Mouse (Mus musculus): Measurements from ENCODE around the gene Vmn1r59. TPM values are rescaled to one million over a fixed set of nuclear protein-coding genes. Genes with fewer than 3 reads are reported as not detected.
"Not testable (repeated sequence)": the region's sequence is repeated elsewhere in the genome, so short reads cannot be mapped to it uniquely, and the experiment has no call there.

Vmn1r59 gene
- total RNA-seq (2022): not detected

DNA sequence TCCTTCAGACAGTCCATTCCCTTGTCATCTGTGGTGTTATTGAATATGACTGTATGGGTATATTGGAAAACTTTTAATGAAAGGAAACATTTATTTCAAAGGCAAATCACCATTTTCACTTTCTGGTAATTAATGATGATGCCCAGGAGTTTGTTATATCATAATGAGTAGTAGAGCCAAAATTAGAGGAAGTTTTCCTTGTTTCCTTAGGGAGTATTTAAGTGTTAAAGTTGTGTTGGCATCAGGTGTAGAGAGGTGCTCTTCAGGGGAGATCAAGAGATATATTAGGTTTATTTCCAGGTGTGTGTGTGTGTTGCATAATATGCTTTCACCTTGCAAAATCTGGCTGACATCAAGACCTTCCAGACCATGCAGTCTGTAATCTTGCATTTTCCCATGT lies at the start of gene Vmn1r59:
Gene Vmn1r59, minus strand, starts transcription at position 101 of the 400 bp plus-strand sequence.
- DNase-seq (ENCODE audit: low spot score in 2 of 2): no peak

GRCm38 (mm10) chr7:5493856-5494255 lies 37.3 kb upstream of the Vmn1r59 start, which contains the start of gene Vmn2r28:
Gene Vmn2r28, minus strand, starts transcription at chr7:5493956.
- not testable (repeated sequence) for DNase-seq (ENCODE audit: low spot score in 2 of 2)

DNA sequence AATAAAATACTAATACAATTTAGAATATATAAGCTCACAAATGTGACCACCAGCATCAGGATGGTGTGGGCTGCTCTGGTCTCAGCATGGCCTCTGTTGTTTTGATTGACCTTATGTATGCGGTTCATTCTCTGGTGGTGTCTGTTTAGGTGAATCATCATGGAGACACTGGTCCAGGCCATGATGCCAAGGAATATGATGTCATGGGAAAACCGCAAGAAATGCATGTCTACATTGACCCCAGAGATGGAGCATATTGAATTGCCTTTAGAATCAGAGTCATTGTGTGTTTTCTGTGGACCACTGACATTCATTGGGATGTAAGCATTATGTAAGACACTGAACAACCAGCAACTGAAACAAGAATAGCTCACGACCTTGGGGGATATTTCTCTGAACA lies 2.6 kb downstream of the Vmn1r59 start:
- DNase-seq (ENCODE audit: low spot score in 2 of 2): not testable (repeated sequence)

DNA sequence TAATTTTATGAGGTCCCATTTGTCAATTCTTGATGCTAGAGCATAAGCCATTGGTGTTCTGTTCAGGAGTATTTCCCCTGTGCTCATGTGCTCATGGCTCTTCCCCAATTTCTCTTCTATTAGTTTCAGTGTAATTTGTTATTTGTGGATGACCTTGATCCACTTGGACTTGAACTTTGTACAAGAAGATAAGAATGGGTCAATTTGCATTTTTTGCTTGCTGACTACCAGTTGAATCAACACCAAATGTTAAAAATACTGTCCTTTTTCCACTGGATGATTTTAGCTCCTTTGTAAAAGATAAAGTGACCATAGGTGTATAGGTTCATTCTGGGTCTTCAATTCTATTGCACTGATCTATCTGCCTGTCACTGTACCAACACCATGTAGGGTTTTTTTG lies 7.9 kb downstream of the Vmn1r59 start:
- DNase-seq (ENCODE audit: low spot score in 2 of 2): no peak

- not testable (repeated sequence) for DNase-seq (ENCODE audit: low spot score in 2 of 2)
These were observed 43.3 kb downstream of the Vmn1r59 start, which contains the start of gene Vmn1r58 for GRCm38 (mm10) chr7:5413296-5413695. Gene Vmn1r58, minus strand, starts transcription at chr7:5413396.

DNA sequence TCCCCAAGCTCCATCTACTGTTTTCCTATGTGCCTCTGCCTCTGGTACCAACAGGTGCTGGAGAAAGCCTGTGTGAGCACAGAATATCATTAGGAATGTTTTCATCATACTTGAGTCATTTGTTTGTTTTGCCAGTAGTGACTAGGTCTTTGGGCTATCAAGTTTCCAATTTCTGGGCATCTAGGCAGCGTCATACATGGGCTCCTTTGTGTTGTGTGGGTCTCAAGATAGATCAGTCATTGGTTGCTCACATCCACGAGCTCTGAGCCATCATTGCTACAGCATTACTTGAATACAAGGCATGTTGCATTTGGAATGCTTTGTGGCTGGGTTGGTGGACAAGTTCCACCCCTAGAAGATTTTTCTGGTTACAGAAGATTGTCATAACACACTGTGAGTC lies 50.4 kb downstream of the Vmn1r59 start:
- no peak for DNase-seq (ENCODE audit: low spot score in 2 of 2)

Other genes with a start within 250 kb of the Vmn1r59 start
- gene Vmn1r57, start 238.3 kb downstream of the Vmn1r59 start, total RNA-seq (2022): not detected
- gene Gm5065, start 106.2 kb downstream of the Vmn1r59 start, total RNA-seq (2022): not detected
- not detected for gene Nlrp2, start 105.7 kb downstream of the Vmn1r59 start, total RNA-seq (2022)
- not detected for gene Vmn1r58, start 43.4 kb downstream of the Vmn1r59 start, total RNA-seq (2022)
- not detected for gene Vmn2r28, start 37.2 kb upstream of the Vmn1r59 start, total RNA-seq (2022)
- gene Vmn1r60, start 90.5 kb upstream of the Vmn1r59 start, total RNA-seq (2022): not detected
- gene Vmn1r61, start 156.5 kb upstream of the Vmn1r59 start, total RNA-seq (2022): not detected
- gene Vmn1r62, start 216.9 kb upstream of the Vmn1r59 start, total RNA-seq (2022): not detected

Data from gastrocnemius, adult 8-10 months (tissue).